Mouse (Mus musculus): ENCODE measurements at regions not wholly inside any gene's neighbourhood (a gene's known extent, or its start where the extent isn't known, plus 50 kb on each side); places are given as distances from the start of the nearest gene placed in this dataset.

DNA sequence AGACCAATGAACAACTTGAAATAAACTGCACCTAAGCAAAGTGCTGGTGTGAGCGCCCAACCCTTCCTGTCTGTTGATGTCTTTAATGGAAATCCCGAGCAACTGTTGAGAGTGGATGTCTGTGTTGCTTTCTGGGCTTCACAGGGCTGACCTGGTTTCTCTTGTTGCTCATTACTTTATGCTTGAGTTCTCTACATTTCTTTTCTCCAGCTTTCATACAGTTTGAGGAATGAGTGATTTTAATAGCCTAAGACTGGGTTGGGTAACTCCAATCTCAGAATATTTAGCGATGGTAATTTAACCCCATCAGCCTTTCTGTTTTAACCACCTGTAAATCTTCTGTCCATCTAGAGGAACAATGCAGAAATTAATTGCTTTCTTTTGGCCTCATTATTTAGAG is 890.2 kb upstream of the Sel1l start:
- Histone ChIP-seq H3K36me3 (no peaks in the 10 kb centered on the region), H3K4me1 (replicated peaks) (no peaks in the 10 kb centered on the region), H3K27me3 (no peaks in the 10 kb centered on the region), H3K9me3 (replicated peaks) (no peaks in the 10 kb centered on the region), H3K4me3 (replicated peaks) (no peak overlapping the region), H3K4me2 (no peak overlapping the region), H3K27ac (no peak overlapping the region), H3K9ac (no peak overlapping the region)
- DNase-seq (no peak), ATAC-seq (ENCODE audit: low read depth) (no peak)
- WGBS (ENCODE audit: insufficient replicate concordance), result 65% methylated on average over 3 of the region's 3 CpGs

- 55% methylated on average over 12 of the region's 12 CpGs for WGBS (ENCODE audit: insufficient replicate concordance)
- Histone ChIP-seq H3K27ac (no peak overlapping the region), H3K9ac (no peak overlapping the region), H3K9me3 (replicated peaks) (no peaks in the 10 kb centered on the region), H3K4me2 (no peak overlapping the region), H3K4me1 (replicated peaks) (no peaks in the 10 kb centered on the region), H3K36me3 (no peaks in the 10 kb centered on the region), H3K4me3 (replicated peaks) (no peak overlapping the region), H3K27me3 (no peaks in the 10 kb centered on the region)
- no peak for ATAC-seq (ENCODE audit: low read depth)
- DNase-seq, result no peak
Observed at GRCm38 (mm10) chr12:92737623-92738370, 888.8 kb upstream of the Sel1l start.

- ATAC-seq (ENCODE audit: low read depth) (no peak), DNase-seq (no peak)
- Histone ChIP-seq H3K4me3 (replicated peaks) (no peak overlapping the region), H3K27me3 (no peaks in the 10 kb centered on the region), H3K4me2 (no peak overlapping the region), H3K27ac (no peak overlapping the region), H3K4me1 (replicated peaks) (no peaks in the 10 kb centered on the region), H3K9ac (no peak overlapping the region), H3K9me3 (replicated peaks) (no peaks in the 10 kb centered on the region), H3K36me3 (no peaks in the 10 kb centered on the region)
- 64% methylated on average over 3 of the region's 3 CpGs for WGBS (ENCODE audit: insufficient replicate concordance)
Observed at GRCm38 (mm10) chr12:92723022-92723421, 874.1 kb upstream of the Sel1l start.

- Histone ChIP-seq H3K4me3 (replicated peaks) (no peak overlapping the region), H3K4me2 (no peak overlapping the region), H3K4me1 (replicated peaks) (no peaks in the 10 kb centered on the region), H3K9ac (no peak overlapping the region), H3K9me3 (replicated peaks) (no peaks in the 10 kb centered on the region), H3K36me3 (no peaks in the 10 kb centered on the region), H3K27me3 (no peaks in the 10 kb centered on the region), H3K27ac (no peak overlapping the region)
- ATAC-seq (ENCODE audit: low read depth) (no peak), DNase-seq (no peak)
- WGBS (ENCODE audit: insufficient replicate concordance), result 83% methylated on average over 16 of the region's 16 CpGs
Observed at GRCm38 (mm10) chr12:92713415-92713814, 864.5 kb upstream of the Sel1l start.

DNA sequence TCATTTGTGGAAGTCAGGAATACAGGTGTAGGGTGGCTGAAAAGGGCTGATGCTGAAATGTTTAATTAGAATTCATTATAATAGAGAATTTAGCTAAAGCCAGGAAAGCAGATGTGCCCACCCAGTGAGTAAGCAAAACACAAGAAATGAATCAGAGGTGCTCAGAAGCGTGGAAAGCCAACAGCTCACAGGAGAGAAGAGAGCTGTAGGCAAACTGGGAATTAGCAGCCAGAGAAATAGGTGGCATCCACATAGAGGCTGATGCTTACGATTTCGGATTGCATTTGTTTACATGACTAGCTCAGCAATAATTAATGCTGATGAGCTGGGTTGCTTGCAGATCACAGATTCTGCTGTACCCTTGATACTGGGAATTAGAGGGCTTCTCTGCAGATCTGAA is 859.5 kb upstream of the Sel1l start:
- Histone ChIP-seq H3K4me3 (replicated peaks) (no peak overlapping the region), H3K9ac (no peak overlapping the region), H3K27me3 (no peaks in the 10 kb centered on the region), H3K4me1 (replicated peaks) (no peaks in the 10 kb centered on the region), H3K4me2 (no peak overlapping the region), H3K9me3 (replicated peaks) (no peaks in the 10 kb centered on the region), H3K36me3 (no peaks in the 10 kb centered on the region), H3K27ac (no peak overlapping the region)
- DNase-seq, result no peak
- ATAC-seq (ENCODE audit: low read depth), result no peak
- 42% methylated on average over 3 of the region's 3 CpGs for WGBS (ENCODE audit: insufficient replicate concordance)

GRCm38 (mm10) chr12:92703731-92704130 is 854.8 kb upstream of the Sel1l start:
- ATAC-seq (ENCODE audit: low read depth), result no peak
- no peak overlapping the region for H3K27ac ChIP-seq
- no peaks in the 10 kb centered on the region for H3K4me1 ChIP-seq (replicated peaks)
- no peak overlapping the region for H3K4me2 ChIP-seq
- H3K9me3 ChIP-seq (replicated peaks), result no peaks in the 10 kb centered on the region
- no peaks in the 10 kb centered on the region for H3K27me3 ChIP-seq
- no peak overlapping the region for H3K9ac ChIP-seq
- no peaks in the 10 kb centered on the region for H3K36me3 ChIP-seq
- no peak for DNase-seq
- no peak overlapping the region for H3K4me3 ChIP-seq (replicated peaks)

- H3K27me3 ChIP-seq, result no peaks in the 10 kb centered on the region
- 50% methylated on average over 1 of the region's 1 CpGs for WGBS (ENCODE audit: insufficient replicate concordance)
- H3K9ac ChIP-seq, result no peak overlapping the region
- DNase-seq (no peak), ATAC-seq (ENCODE audit: low read depth) (no peak)
- H3K4me2 ChIP-seq, result no peak overlapping the region
- no peak overlapping the region for H3K27ac ChIP-seq
- H3K36me3 ChIP-seq, result no peaks in the 10 kb centered on the region
- H3K4me1 ChIP-seq (replicated peaks), result no peaks in the 10 kb centered on the region
- no peak overlapping the region for H3K4me3 ChIP-seq (replicated peaks)
- no peaks in the 10 kb centered on the region for H3K9me3 ChIP-seq (replicated peaks)
Observed at GRCm38 (mm10) chr12:92692956-92693355, 844.0 kb upstream of the Sel1l start.

GRCm38 (mm10) chr12:92672396-92672795 is 823.4 kb upstream of the Sel1l start:
- Histone ChIP-seq H3K27me3 (no peaks in the 10 kb centered on the region), H3K9me3 (replicated peaks) (no peaks in the 10 kb centered on the region), H3K4me2 (no peak overlapping the region), H3K4me3 (replicated peaks) (no peak overlapping the region), H3K27ac (no peak overlapping the region), H3K4me1 (replicated peaks) (no peaks in the 10 kb centered on the region), H3K36me3 (no peaks in the 10 kb centered on the region), H3K9ac (no peak overlapping the region)
- WGBS (ENCODE audit: insufficient replicate concordance), result 77% methylated on average over 1 of the region's 1 CpGs
- DNase-seq, result no peak
- no peak for ATAC-seq (ENCODE audit: low read depth)

DNA sequence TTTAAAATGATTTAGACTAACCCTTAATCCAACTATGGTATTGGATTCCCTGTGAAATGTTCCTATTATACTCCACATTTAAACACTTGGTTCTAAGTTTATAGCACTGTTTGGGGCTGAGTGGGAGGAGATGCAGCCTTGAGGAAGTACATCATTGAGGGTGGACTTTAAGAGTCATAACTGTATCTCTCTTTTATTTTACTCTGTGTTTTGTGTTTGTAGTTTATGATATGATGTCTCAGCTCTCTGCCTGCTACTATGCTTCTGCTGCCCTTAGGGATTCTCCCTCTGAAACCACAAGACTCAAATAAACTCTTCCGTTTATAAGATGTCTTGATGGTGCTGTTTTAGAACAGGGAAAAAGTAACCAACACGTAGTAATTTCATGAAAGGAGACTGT is 797.7 kb upstream of the Sel1l start:
- H3K27ac ChIP-seq, result no peak overlapping the region
- no peaks in the 10 kb centered on the region for H3K9me3 ChIP-seq (replicated peaks)
- DNase-seq (no peak), ATAC-seq (ENCODE audit: low read depth) (no peak)
- 60% methylated on average over 2 of the region's 2 CpGs for WGBS (ENCODE audit: insufficient replicate concordance)
- H3K9ac ChIP-seq, result no peak overlapping the region
- H3K36me3 ChIP-seq, result no peaks in the 10 kb centered on the region
- H3K4me2 ChIP-seq, result no peak overlapping the region
- H3K4me1 ChIP-seq (replicated peaks), result no peaks in the 10 kb centered on the region
- no peak overlapping the region for H3K4me3 ChIP-seq (replicated peaks)
- H3K27me3 ChIP-seq, result no peaks in the 10 kb centered on the region

- no peak overlapping the region for H3K27ac ChIP-seq
- H3K4me3 ChIP-seq (replicated peaks), result no peak overlapping the region
- ATAC-seq (ENCODE audit: low read depth) (no peak), DNase-seq (no peak)
- WGBS (ENCODE audit: insufficient replicate concordance), result 72% methylated on average over 4 of the region's 4 CpGs
- no peaks in the 10 kb centered on the region for H3K27me3 ChIP-seq
- no peaks in the 10 kb centered on the region for H3K36me3 ChIP-seq
- no peak overlapping the region for H3K9ac ChIP-seq
- H3K4me1 ChIP-seq (replicated peaks), result no peaks in the 10 kb centered on the region
- no peak overlapping the region for H3K4me2 ChIP-seq
- no peaks in the 10 kb centered on the region for H3K9me3 ChIP-seq (replicated peaks)
Observed at GRCm38 (mm10) chr12:92645006-92645624, 796.2 kb upstream of the Sel1l start.

- H3K27me3 ChIP-seq, result no peaks in the 10 kb centered on the region
- no peak for DNase-seq
- H3K4me2 ChIP-seq, result no peak overlapping the region
- no peak overlapping the region for H3K27ac ChIP-seq
- ATAC-seq (ENCODE audit: low read depth), result no peak
- H3K36me3 ChIP-seq, result no peaks in the 10 kb centered on the region
- H3K9me3 ChIP-seq (replicated peaks), result no peaks in the 10 kb centered on the region
- no peak overlapping the region for H3K9ac ChIP-seq
- no peaks in the 10 kb centered on the region for H3K4me1 ChIP-seq (replicated peaks)
- no peak overlapping the region for H3K4me3 ChIP-seq (replicated peaks)
Observed at GRCm38 (mm10) chr12:92619120-92619519, 770.2 kb upstream of the Sel1l start.

- DNase-seq, result no peak
- 52% methylated on average over 2 of the region's 2 CpGs for WGBS (ENCODE audit: insufficient replicate concordance)
Observed at GRCm38 (mm10) chr12:92618519-92618918, 769.6 kb upstream of the Sel1l start.

More at GRCm38 (mm10) chr12:92618519-92618918, 769.6 kb upstream of the Sel1l start:
- H3K27me3 ChIP-seq, result no peaks in the 10 kb centered on the region
- H3K9me3 ChIP-seq (replicated peaks), result no peaks in the 10 kb centered on the region
- no peaks in the 10 kb centered on the region for H3K4me1 ChIP-seq (replicated peaks)
- ATAC-seq (ENCODE audit: low read depth), result no peak
- no peak overlapping the region for H3K4me2 ChIP-seq
- H3K4me3 ChIP-seq (replicated peaks), result no peak overlapping the region
- H3K27ac ChIP-seq, result no peak overlapping the region
- H3K36me3 ChIP-seq, result no peaks in the 10 kb centered on the region
- H3K9ac ChIP-seq, result no peak overlapping the region
